Mouse (Mus musculus) olfactory bulb, adult 2 months (tissue): ENCODE results near the gene Ifna4.
"Not testable (repeated sequence)": the region's sequence is repeated elsewhere in the genome, so short reads cannot be mapped to it uniquely, and the experiment has no call there.

Experiments used
- CTCF ChIP-seq: fragments of 200-500 bp; IDR thresholded peaks from 2 replicates; pipeline ENCODE4 v1.5.1; 2012; ENCODE audit warnings: low read depth, mild to moderate bottlenecking, low read length, moderate library complexity; ENCODE audit not compliant: insufficient read depth
- POLR2A ChIP-seq: fragments of 200-500 bp; IDR thresholded peaks from 2 replicates; pipeline ENCODE4 v1.6.1; 2012; ENCODE audit warnings: mild to moderate bottlenecking, low read depth, low read length, moderate library complexity; ENCODE audit not compliant: insufficient read depth

DNA sequence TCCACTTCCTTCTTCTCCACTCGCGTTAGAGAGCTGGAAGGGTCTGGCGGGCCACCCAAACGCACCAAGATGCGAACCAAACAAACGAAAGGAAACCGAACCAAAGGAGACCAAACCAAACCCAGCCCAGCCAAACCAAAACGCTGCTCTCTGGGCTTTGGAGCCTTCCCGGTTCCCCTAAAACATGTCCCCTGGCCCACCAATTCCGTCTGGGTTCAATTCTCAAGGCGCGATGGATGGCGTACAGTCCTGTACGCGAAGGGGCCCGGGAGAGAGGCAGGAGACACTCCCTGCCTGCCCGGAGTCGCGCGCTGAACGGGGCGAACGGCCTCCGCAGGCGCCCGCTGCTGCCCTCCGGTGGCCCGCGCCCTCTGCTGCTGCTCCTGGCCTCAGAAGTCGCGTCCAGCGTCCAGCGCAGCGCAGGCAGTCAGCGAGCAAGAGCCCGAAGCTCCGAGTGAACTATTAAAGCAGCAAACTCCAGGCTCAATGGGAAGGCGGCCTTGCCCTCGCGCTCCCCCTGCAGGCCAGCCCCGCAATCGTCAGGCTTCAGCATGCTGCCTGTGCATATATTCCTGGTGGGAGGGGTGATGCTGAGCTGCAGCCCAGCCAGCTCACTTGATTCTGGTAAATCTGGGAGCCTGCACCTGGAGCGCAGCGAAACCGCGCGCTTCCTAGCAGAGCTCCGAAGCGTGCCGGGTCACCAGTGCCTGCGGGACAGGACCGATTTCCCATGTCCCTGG lies 47.6 kb upstream of the Ifna4 start, which contains the start of gene Gm13275:
- TF ChIP-seq POLR2A, CTCF: not testable (repeated sequence)
